Mouse (Mus musculus): Measurements from ENCODE around the gene Amotl2. TPM values are rescaled to one million over a fixed set of nuclear protein-coding genes. Genes with fewer than 3 reads are reported as not detected.

The Amotl2 gene
- polyA plus RNA-seq, 1 experiment from 2014 or later, result 33.5 TPM

- no peak for ATAC-seq (ENCODE audit: insufficient number of reproducible peaks, insufficient read depth, low FRiP score, low read depth)
- no peak overlapping the region for H3K9ac ChIP-seq (ENCODE audit: low read length)
- no peaks in the 10 kb centered on the region for H3K27me3 ChIP-seq (ENCODE audit: control insufficient read depth, insufficient read depth, low read length)
- no peak overlapping the region for H3K4me2 ChIP-seq (ENCODE audit: low read length)
- peaks cover 18 to 33% of the 10 kb centered on the region in 2 experiments for H3K4me1 ChIP-seq (ENCODE audit: control insufficient read depth in 2 of 2, insufficient read depth in 2 of 2, low read length in 2 of 2)
- H3K4me3 ChIP-seq (ENCODE audit: control insufficient read depth in 1 of 2, insufficient read depth in 1 of 2, low read depth in 1 of 2, low read length in 2 of 2), result no peak overlapping the region
- 59% methylated on average over 7 of the region's 7 CpGs for WGBS
- H3K27ac ChIP-seq (replicated peaks in 1 of 2; ENCODE audit: control insufficient read depth in 1 of 2, insufficient read depth in 1 of 2, low read depth in 2 of 2, low read length in 2 of 2), result no peak overlapping the region
- no peaks in the 10 kb centered on the region for H3K9me3 ChIP-seq (ENCODE audit: control insufficient read depth, low read length)
- peaks cover 78% of the 10 kb centered on the region for H3K36me3 ChIP-seq (ENCODE audit: control insufficient read depth, insufficient read depth, low read length)
Measured at GRCm38 (mm10) chr9:102731044-102731471, 14.6 kb downstream of the Amotl2 start.

DNA sequence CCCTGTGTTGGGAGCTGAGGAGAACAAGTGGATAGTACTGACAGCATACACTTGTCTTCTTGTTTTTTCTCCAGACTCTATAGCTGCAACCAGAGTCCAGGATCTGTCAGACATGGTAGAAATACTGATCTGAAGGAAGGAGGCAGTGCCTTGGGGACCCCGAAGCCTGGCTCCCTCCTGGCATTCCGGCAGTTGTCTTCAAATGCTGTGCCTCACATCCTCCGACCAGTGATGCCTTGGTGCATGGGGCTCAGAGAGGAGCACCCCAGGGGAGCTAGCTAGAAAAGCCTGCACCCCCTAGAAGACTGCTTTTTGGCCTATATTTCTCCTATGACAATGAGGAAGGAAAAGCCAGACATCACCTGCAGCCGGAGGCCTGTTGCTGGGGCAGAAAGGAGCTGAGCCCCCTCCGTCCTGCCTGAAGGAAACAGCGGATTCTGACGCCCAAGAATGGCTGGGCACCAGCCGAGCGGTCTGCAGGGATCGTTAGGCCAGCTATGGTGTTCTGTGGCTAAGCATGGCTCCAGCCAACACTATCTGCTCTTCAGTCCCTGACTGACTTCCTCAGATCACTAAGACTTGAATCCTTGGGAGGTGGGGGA, 15.2 kb downstream of the Amotl2 start:
- Histone ChIP-seq H3K4me2 (ENCODE audit: low read length) (no peak overlapping the region), H3K4me1 (ENCODE audit: control insufficient read depth in 2 of 2, insufficient read depth in 2 of 2, low read length in 2 of 2) (peaks cover 15 to 29% of the 10 kb centered on the region in 2 experiments), H3K27ac (replicated peaks in 1 of 2; ENCODE audit: control insufficient read depth in 1 of 2, insufficient read depth in 1 of 2, low read depth in 2 of 2, low read length in 2 of 2) (peak overlapping the region in 1 of 2 experiments; percentile 7; a peak in 1 of 4 replicates), H3K9me3 (ENCODE audit: control insufficient read depth, low read length) (no peaks in the 10 kb centered on the region), H3K36me3 (ENCODE audit: control insufficient read depth, insufficient read depth, low read length) (peaks cover 76% of the 10 kb centered on the region), H3K27me3 (ENCODE audit: control insufficient read depth, insufficient read depth, low read length) (no peaks in the 10 kb centered on the region), H3K4me3 (ENCODE audit: control insufficient read depth in 1 of 2, insufficient read depth in 1 of 2, low read depth in 1 of 2, low read length in 2 of 2) (no peak overlapping the region), H3K9ac (ENCODE audit: low read length) (no peak overlapping the region)
- ATAC-seq (ENCODE audit: insufficient number of reproducible peaks, insufficient read depth, low FRiP score, low read depth), result no peak
- WGBS, result 73% methylated on average over 10 of the region's 10 CpGs

- WGBS, result 65% methylated on average over 5 of the region's 5 CpGs
- no peak overlapping the region for H3K27ac ChIP-seq (replicated peaks in 1 of 2; ENCODE audit: control insufficient read depth in 1 of 2, insufficient read depth in 1 of 2, low read depth in 2 of 2, low read length in 2 of 2)
- ATAC-seq (ENCODE audit: insufficient number of reproducible peaks, insufficient read depth, low FRiP score, low read depth), result no peak
Measured at GRCm38 (mm10) chr9:102732326-102732865, 15.9 kb downstream of the Amotl2 start.

DNA sequence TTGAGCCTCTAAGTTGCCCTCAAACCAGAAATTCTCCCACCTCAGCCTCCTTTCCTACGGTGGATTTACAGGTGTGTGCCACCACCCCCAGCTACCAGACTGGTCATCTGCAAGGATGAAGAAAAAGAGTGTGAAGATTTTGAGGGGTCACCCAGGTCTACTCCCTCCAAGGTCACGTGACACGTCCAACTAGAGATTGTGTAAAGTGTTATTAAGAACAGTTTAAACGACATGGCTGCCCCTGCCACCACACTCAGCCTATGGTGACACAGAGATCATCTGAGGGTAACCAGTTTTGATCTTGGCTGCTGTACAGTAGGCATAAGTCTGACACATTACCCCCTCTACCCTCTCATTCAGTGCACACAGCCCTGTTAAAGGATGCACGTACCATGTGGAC, 17.0 kb downstream of the Amotl2 start:
- ATAC-seq (ENCODE audit: insufficient number of reproducible peaks, insufficient read depth, low FRiP score, low read depth), result no peak
- no peak overlapping the region for H3K4me3 ChIP-seq (ENCODE audit: control insufficient read depth in 1 of 2, insufficient read depth in 1 of 2, low read depth in 1 of 2, low read length in 2 of 2)
- H3K4me1 ChIP-seq (ENCODE audit: control insufficient read depth in 2 of 2, insufficient read depth in 2 of 2, low read length in 2 of 2), result peaks cover 2 to 11% of the 10 kb centered on the region in 2 experiments; a peak in 2 of 4 replicates
- 73% methylated on average over 5 of the region's 5 CpGs for WGBS
- H3K36me3 ChIP-seq (ENCODE audit: control insufficient read depth, insufficient read depth, low read length), result peaks cover 58% of the 10 kb centered on the region
- 0 out of 4 replicates have a peak overlapping the region, but pooled peaks of 1 of the 2 experiments have one; percentile 5 for H3K27ac ChIP-seq (replicated peaks in 1 of 2; ENCODE audit: control insufficient read depth in 1 of 2, insufficient read depth in 1 of 2, low read depth in 2 of 2, low read length in 2 of 2)
- H3K4me2 ChIP-seq (ENCODE audit: low read length), result no peak overlapping the region
- no peaks in the 10 kb centered on the region for H3K9me3 ChIP-seq (ENCODE audit: control insufficient read depth, low read length)
- no peaks in the 10 kb centered on the region for H3K27me3 ChIP-seq (ENCODE audit: control insufficient read depth, insufficient read depth, low read length)
- H3K9ac ChIP-seq (ENCODE audit: low read length), result no peak overlapping the region

More at GRCm38 (mm10) chr9:102732326-102732865, 15.9 kb downstream of the Amotl2 start:
- peaks cover 68% of the 10 kb centered on the region for H3K36me3 ChIP-seq (ENCODE audit: control insufficient read depth, insufficient read depth, low read length)
- H3K27me3 ChIP-seq (ENCODE audit: control insufficient read depth, insufficient read depth, low read length), result no peaks in the 10 kb centered on the region
- H3K4me1 ChIP-seq (ENCODE audit: control insufficient read depth in 2 of 2, insufficient read depth in 2 of 2, low read length in 2 of 2), result peaks cover 9 to 22% of the 10 kb centered on the region in 2 experiments; a peak in 3 of 4 replicates
- no peaks in the 10 kb centered on the region for H3K9me3 ChIP-seq (ENCODE audit: control insufficient read depth, low read length)
- no peak overlapping the region for H3K4me2 ChIP-seq (ENCODE audit: low read length)
- no peak overlapping the region for H3K4me3 ChIP-seq (ENCODE audit: control insufficient read depth in 1 of 2, insufficient read depth in 1 of 2, low read depth in 1 of 2, low read length in 2 of 2)
- no peak overlapping the region for H3K9ac ChIP-seq (ENCODE audit: low read length)

- Histone ChIP-seq H3K9ac (ENCODE audit: low read length) (no peak overlapping the region), H3K4me1 (ENCODE audit: control insufficient read depth in 2 of 2, insufficient read depth in 2 of 2, low read length in 2 of 2) (peaks cover 2 to 7% of the 10 kb centered on the region in 2 experiments; a peak in 1 of 4 replicates)
- 70% methylated on average over 9 of the region's 9 CpGs for WGBS
Measured at GRCm38 (mm10) chr9:102733999-102734738, 17.7 kb downstream of the Amotl2 start.

DNA sequence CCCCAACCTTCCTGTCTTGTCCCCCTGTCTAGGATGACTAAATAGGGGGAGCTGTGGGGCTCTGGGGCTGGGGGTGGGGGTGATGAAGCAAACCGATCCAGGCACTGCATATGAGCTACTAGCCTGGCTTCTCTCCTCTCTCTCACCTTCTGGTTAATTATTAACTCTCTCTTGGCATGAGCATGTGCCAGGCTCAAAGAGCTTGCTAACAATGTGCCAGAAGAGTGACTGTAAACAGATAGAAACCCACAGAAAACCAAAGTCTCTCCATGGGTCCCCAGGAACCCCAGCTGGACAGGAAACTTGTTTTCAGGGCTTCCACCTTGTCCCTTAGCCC, 18.2 kb downstream of the Amotl2 start:
- no peak for ATAC-seq (ENCODE audit: insufficient number of reproducible peaks, insufficient read depth, low FRiP score, low read depth)
- 41% methylated on average over 1 of the region's 1 CpGs for WGBS
- Histone ChIP-seq H3K36me3 (ENCODE audit: control insufficient read depth, insufficient read depth, low read length) (peaks cover 45% of the 10 kb centered on the region), H3K9me3 (ENCODE audit: control insufficient read depth, low read length) (no peaks in the 10 kb centered on the region), H3K4me2 (ENCODE audit: low read length) (no peak overlapping the region), H3K4me3 (ENCODE audit: control insufficient read depth in 1 of 2, insufficient read depth in 1 of 2, low read depth in 1 of 2, low read length in 2 of 2) (no peak overlapping the region), H3K27me3 (ENCODE audit: control insufficient read depth, insufficient read depth, low read length) (no peaks in the 10 kb centered on the region), H3K9ac (ENCODE audit: low read length) (no peak overlapping the region), H3K27ac (replicated peaks in 1 of 2; ENCODE audit: control insufficient read depth in 1 of 2, insufficient read depth in 1 of 2, low read depth in 2 of 2, low read length in 2 of 2) (no peak overlapping the region), H3K4me1 (ENCODE audit: control insufficient read depth in 2 of 2, insufficient read depth in 2 of 2, low read length in 2 of 2) (peaks cover 4 to 6% of the 10 kb centered on the region in 2 experiments; a peak in 2 of 4 replicates)

More at GRCm38 (mm10) chr9:102733999-102734738, 17.7 kb downstream of the Amotl2 start:
- Histone ChIP-seq H3K36me3 (ENCODE audit: control insufficient read depth, insufficient read depth, low read length) (peaks cover 51% of the 10 kb centered on the region), H3K9me3 (ENCODE audit: control insufficient read depth, low read length) (no peaks in the 10 kb centered on the region), H3K27ac (replicated peaks in 1 of 2; ENCODE audit: control insufficient read depth in 1 of 2, insufficient read depth in 1 of 2, low read depth in 2 of 2, low read length in 2 of 2) (0 out of 4 replicates have a peak overlapping the region, but pooled peaks of 1 of the 2 experiments have one; percentile 5), H3K27me3 (ENCODE audit: control insufficient read depth, insufficient read depth, low read length) (no peaks in the 10 kb centered on the region), H3K4me3 (ENCODE audit: control insufficient read depth in 1 of 2, insufficient read depth in 1 of 2, low read depth in 1 of 2, low read length in 2 of 2) (no peak overlapping the region), H3K4me2 (ENCODE audit: low read length) (no peak overlapping the region)
- ATAC-seq (ENCODE audit: insufficient number of reproducible peaks, insufficient read depth, low FRiP score, low read depth), result no peak

GRCm38 (mm10) chr9:102735231-102735630, 18.8 kb downstream of the Amotl2 start:
- H3K36me3 ChIP-seq (ENCODE audit: control insufficient read depth, insufficient read depth, low read length), result peaks cover 40% of the 10 kb centered on the region
- no peak overlapping the region for H3K9ac ChIP-seq (ENCODE audit: low read length)
- H3K4me1 ChIP-seq (ENCODE audit: control insufficient read depth in 2 of 2, insufficient read depth in 2 of 2, low read length in 2 of 2), result peaks cover 4 to 7% of the 10 kb centered on the region in 2 experiments; a peak in 2 of 4 replicates
- H3K27ac ChIP-seq (replicated peaks in 1 of 2; ENCODE audit: control insufficient read depth in 1 of 2, insufficient read depth in 1 of 2, low read depth in 2 of 2, low read length in 2 of 2), result no peak overlapping the region
- ATAC-seq (ENCODE audit: insufficient number of reproducible peaks, insufficient read depth, low FRiP score, low read depth), result no peak
- H3K4me3 ChIP-seq (ENCODE audit: control insufficient read depth in 1 of 2, insufficient read depth in 1 of 2, low read depth in 1 of 2, low read length in 2 of 2), result no peak overlapping the region
- H3K9me3 ChIP-seq (ENCODE audit: control insufficient read depth, low read length), result no peaks in the 10 kb centered on the region
- no peaks in the 10 kb centered on the region for H3K27me3 ChIP-seq (ENCODE audit: control insufficient read depth, insufficient read depth, low read length)
- no peak overlapping the region for H3K4me2 ChIP-seq (ENCODE audit: low read length)
- WGBS, result 85% methylated on average over 3 of the region's 3 CpGs

All from heart, embryonic 14.5 days (tissue).